Mouse (Mus musculus) liver, postnatal 0 days (tissue): ENCODE results near the gene Ttc25. TPM values are rescaled to one million over a fixed set of nuclear protein-coding genes. Genes with fewer than 3 reads are reported as not detected.

Experiments used
- ATAC-seq: fragments of 200-750 bp; cut with Nextera tagmentation; 2 replicates; pipeline ENCODE4 v1.8.0; 2017; ENCODE audit warnings: mild to moderate bottlenecking, moderate library complexity
- DNase-seq: peaks from one replicate; pipeline ENCODE4 v3.0.0-alpha.2; 2016
- H3K27ac ChIP-seq: fragments of 300-500 bp; sonication (generic); 2 replicates; pipeline ENCODE4 v1.5.1; 2014; ENCODE audit warnings: antibody characterized with exemption, moderate library complexity, mild to moderate bottlenecking, low read depth
- H3K27me3 ChIP-seq: fragments of 300-500 bp; sonication (generic); 2 replicates; pipeline ENCODE4 v1.6.1; 2014; ENCODE audit warnings: low read length, control low read depth, mixed read lengths; ENCODE audit not compliant: insufficient read depth
- H3K36me3 ChIP-seq: fragments of 300-500 bp; sonication (generic); replicated peaks from 2 replicates; pipeline ENCODE4 v1.6.1; 2014; ENCODE audit warnings: mild to moderate bottlenecking, control low read depth, low read length, moderate library complexity, mixed read lengths; ENCODE audit not compliant: insufficient read depth
- H3K4me1 ChIP-seq: fragments of 300-500 bp; sonication (generic); 2 replicates; pipeline ENCODE4 v1.6.1; 2014; ENCODE audit warnings: antibody characterized with exemption, mild to moderate bottlenecking, control low read depth; ENCODE audit not compliant: insufficient read depth
- H3K4me2 ChIP-seq: fragments of 300-500 bp; sonication (generic); 2 replicates; pipeline ENCODE4 v1.6.1; 2014; ENCODE audit warnings: low read depth, mild to moderate bottlenecking, low read length, moderate library complexity, mixed read lengths
- H3K4me3 ChIP-seq: fragments of 300-500 bp; sonication (generic); 2 replicates; pipeline ENCODE4 v1.5.1; 2014; ENCODE audit warnings: low read depth, low read length
- H3K9ac ChIP-seq: fragments of 300-500 bp; sonication (generic); replicated peaks from 2 replicates; pipeline ENCODE4 v1.6.1; 2014; ENCODE audit warnings: mild to moderate bottlenecking, moderate library complexity
- H3K9me3 ChIP-seq: fragments of 300-500 bp; sonication (generic); 2 replicates; pipeline ENCODE4 v1.6.1; 2016; ENCODE audit warnings: mild to moderate bottlenecking, control low read depth, low read length, mixed read lengths
- CTCF ChIP-seq: sonication (generic); IDR thresholded peaks from 2 replicates; pipeline ENCODE4 v1.5.1; 2016; ENCODE audit warnings: antibody characterized with exemption, low read depth
- EP300 ChIP-seq: IDR thresholded peaks from 2 replicates; pipeline ENCODE4 v1.6.1; 2016; ENCODE audit warnings: antibody characterized with exemption, low read depth, mild to moderate bottlenecking
- WGBS: fragments of 180-500 bp; shearing (Covaris S2); extraction: QIAGEN DNeasy Blood & Tissue Kit; methylation state at CpG from one replicate; pipeline ENCODE4 v1.1.7; 2014; ENCODE audit not compliant: insufficient replicate concordance; 5-methylcytosine and 5-hydroxymethylcytosine counted together
- polyA plus RNA-seq: library from polyadenylated mRNA; unstranded; fragments of >200 nt; fragmentation: Nextera tagmentation; extraction: Ambion mirVana; gene quantifications from 2 replicates; pipeline ENCODE4 v1.2.1, GENCODE M21; 2015

Ttc25 gene
- polyA plus RNA-seq, 1 experiment from 2014 or later, result 0.22 TPM

DNA sequence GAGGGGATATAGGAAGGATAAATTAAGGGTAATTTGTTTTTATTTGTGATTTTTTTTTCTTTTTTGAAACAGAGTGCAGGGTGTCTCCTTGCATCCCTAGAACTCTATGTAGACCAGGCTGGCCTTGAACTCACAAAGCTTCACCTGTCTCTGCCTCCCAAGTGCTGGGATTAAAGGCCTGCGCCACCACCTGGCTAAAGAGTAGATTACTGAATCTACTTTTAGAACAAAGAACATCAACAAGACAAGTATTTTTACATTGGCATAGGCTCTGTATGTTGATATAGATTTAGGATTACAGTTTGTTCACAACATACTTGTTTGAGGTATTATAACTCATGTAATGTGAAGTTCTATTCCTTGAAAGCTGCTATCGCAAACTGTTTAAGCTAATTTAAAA, 34.9 kb upstream of the Ttc25 start:
- ATAC-seq, result no peak
- Histone ChIP-seq H3K9me3 (no peaks in the 10 kb centered on the region), H3K4me1 (no peaks in the 10 kb centered on the region), H3K27me3 (no peaks in the 10 kb centered on the region), H3K9ac (no peak overlapping the region), H3K27ac (no peak overlapping the region), H3K4me3 (no peak overlapping the region), H3K36me3 (peaks cover 72% of the 10 kb centered on the region), H3K4me2 (no peak overlapping the region)
- TF ChIP-seq EP300 (no peak), CTCF (no peak)
- 90% methylated on average over 2 of the region's 2 CpGs for WGBS
- DNase-seq, result no peak

GRCm38 (mm10) chr11:100512384-100512783, 33.0 kb upstream of the Ttc25 start:
- 87% methylated on average over 1 of the region's 1 CpGs for WGBS
- Histone ChIP-seq H3K27ac (no peak overlapping the region), H3K9me3 (no peaks in the 10 kb centered on the region), H3K27me3 (no peaks in the 10 kb centered on the region), H3K36me3 (peaks cover 72% of the 10 kb centered on the region), H3K4me1 (no peaks in the 10 kb centered on the region), H3K9ac (no peak overlapping the region), H3K4me2 (no peak overlapping the region), H3K4me3 (no peak overlapping the region)
- no peak for TF ChIP-seq EP300
- peak; percentile 65 for TF ChIP-seq CTCF
- DNase-seq, result no peak
- no peak for ATAC-seq

DNA sequence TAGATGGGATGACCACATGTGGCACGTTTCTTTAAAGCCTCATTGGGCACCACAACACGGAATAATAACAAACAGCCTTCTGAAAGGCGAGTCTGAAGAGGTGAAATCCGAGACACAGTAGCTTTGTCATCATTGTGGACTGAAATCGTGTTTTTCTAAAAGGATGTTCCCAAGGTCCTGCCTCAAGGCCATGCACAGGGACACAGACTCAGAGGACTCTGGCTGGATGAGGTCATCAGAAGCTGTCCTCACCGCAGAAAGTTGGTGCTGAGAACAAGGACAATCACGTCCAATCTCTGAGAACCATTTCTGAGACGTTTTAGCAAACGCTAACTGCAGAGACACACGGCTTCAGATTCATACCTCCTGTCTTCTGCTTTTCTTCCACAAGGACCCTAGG, 31.7 kb upstream of the Ttc25 start:
- Histone ChIP-seq H3K4me1 (no peaks in the 10 kb centered on the region), H3K9ac (no peak overlapping the region), H3K36me3 (peaks cover 76% of the 10 kb centered on the region), H3K27me3 (no peaks in the 10 kb centered on the region), H3K27ac (no peak overlapping the region), H3K4me2 (no peak overlapping the region), H3K9me3 (no peaks in the 10 kb centered on the region), H3K4me3 (no peak overlapping the region)
- TF ChIP-seq CTCF, result no peak
- no peak for TF ChIP-seq EP300
- DNase-seq, result no peak
- WGBS, result 84% methylated on average over 10 of the region's 10 CpGs
- ATAC-seq, result no peak

GRCm38 (mm10) chr11:100515061-100515460, 30.3 kb upstream of the Ttc25 start:
- no peak for DNase-seq

DNA sequence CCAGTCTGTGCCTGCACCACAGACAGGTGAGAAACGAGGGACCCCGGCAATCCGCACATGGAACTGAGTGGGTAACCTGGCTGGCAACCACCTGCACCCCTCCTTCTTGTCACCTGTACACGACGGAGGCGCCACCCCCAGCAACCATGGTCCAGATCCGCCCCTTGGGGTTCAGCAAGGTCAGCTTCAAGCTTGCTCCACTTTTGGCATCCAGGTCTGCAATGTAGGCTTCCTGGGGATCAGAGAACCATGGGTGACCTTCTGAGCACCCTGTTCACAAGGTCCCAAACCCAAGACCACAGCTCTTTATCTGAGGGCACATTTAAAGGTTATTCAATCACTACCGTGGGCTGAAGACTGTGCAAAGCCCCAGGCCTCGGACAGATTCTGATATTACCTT, 29.6 kb upstream of the Ttc25 start:
- Histone ChIP-seq H3K4me3 (no peak overlapping the region), H3K27me3 (no peaks in the 10 kb centered on the region), H3K4me1 (0 out of 2 replicates have a peak, but pooled peaks cover 2% of the 10 kb centered on the region), H3K9ac (no peak overlapping the region), H3K27ac (no peak overlapping the region), H3K36me3 (peaks cover 85% of the 10 kb centered on the region), H3K9me3 (no peaks in the 10 kb centered on the region), H3K4me2 (no peak overlapping the region)
- DNase-seq (no peak), ATAC-seq (no peak)
- TF ChIP-seq CTCF, result no peak
- WGBS, result 90% methylated on average over 9 of the region's 9 CpGs

More at GRCm38 (mm10) chr11:100515061-100515460, 30.3 kb upstream of the Ttc25 start:
- Histone ChIP-seq H3K4me1 (0 out of 2 replicates have a peak, but pooled peaks cover 2% of the 10 kb centered on the region), H3K4me2 (no peak overlapping the region), H3K9me3 (no peaks in the 10 kb centered on the region), H3K27me3 (no peaks in the 10 kb centered on the region), H3K4me3 (no peak overlapping the region), H3K27ac (no peak overlapping the region), H3K36me3 (peaks cover 78% of the 10 kb centered on the region), H3K9ac (no peak overlapping the region)
- ATAC-seq, result no peak
- TF ChIP-seq EP300 (no peak), CTCF (no peak)
- 78% methylated on average over 9 of the region's 9 CpGs for WGBS

- no peak overlapping the region for H3K4me3 ChIP-seq
- TF ChIP-seq CTCF (no peak), EP300 (no peak)
- 0 out of 2 replicates have a peak, but pooled peaks cover 2% of the 10 kb centered on the region for H3K4me1 ChIP-seq
- ATAC-seq (no peak), DNase-seq (no peak)
- H3K4me2 ChIP-seq, result no peak overlapping the region
- 81% methylated on average over 9 of the region's 9 CpGs for WGBS
- no peaks in the 10 kb centered on the region for H3K27me3 ChIP-seq
- H3K9me3 ChIP-seq, result no peaks in the 10 kb centered on the region
- peaks cover 81% of the 10 kb centered on the region for H3K36me3 ChIP-seq
- H3K9ac ChIP-seq, result no peak overlapping the region
- H3K27ac ChIP-seq, result no peak overlapping the region
Observed at GRCm38 (mm10) chr11:100516291-100516690, 29.1 kb upstream of the Ttc25 start.

- Histone ChIP-seq H3K27ac (no peak overlapping the region; the same call in 1 of the 2 replicates), H3K4me1 (0 out of 2 replicates have a peak, but pooled peaks cover 2% of the 10 kb centered on the region), H3K9me3 (no peaks in the 10 kb centered on the region), H3K4me2 (no peak overlapping the region), H3K9ac (no peak overlapping the region), H3K27me3 (no peaks in the 10 kb centered on the region), H3K4me3 (no peak overlapping the region), H3K36me3 (peaks cover 85% of the 10 kb centered on the region)
- WGBS, result 59% methylated on average over 5 of the region's 5 CpGs
- DNase-seq, result peak; percentile 49
- ATAC-seq, result peak; percentile 90
- no peak for TF ChIP-seq CTCF
- TF ChIP-seq EP300, result no peak; the same call in 1 of the 2 replicates
Observed at GRCm38 (mm10) chr11:100518188-100518591, 27.2 kb upstream of the Ttc25 start.
